Mouse (Mus musculus) forebrain, embryonic 11.5 days (tissue): ENCODE results near the gene Kazn. TPM values are rescaled to one million over a fixed set of nuclear protein-coding genes. Genes with fewer than 3 reads are reported as not detected.

Source experiments
- ATAC-seq: fragments of 200-750 bp; cut with Nextera tagmentation; replicated peaks from 2 replicates; pipeline ENCODE4 v1.8.0; 2017; ENCODE audit warnings: moderate TSS enrichment; ENCODE audit not compliant: low FRiP score
- DNase-seq: peaks from one replicate; pipeline ENCODE4 v3.0.0-alpha.2; 2017; ENCODE audit warnings: low spot score
- H3K27ac ChIP-seq: fragments of 300-500 bp; sonication (generic); 2 replicates; pipeline ENCODE4 v1.5.1; 2014; ENCODE audit warnings: low read depth, low read length
- H3K27me3 ChIP-seq: fragments of 300-500 bp; sonication (generic); 2 replicates; pipeline ENCODE4 v1.6.1; 2014; ENCODE audit warnings: mild to moderate bottlenecking, low read length, mixed read lengths; ENCODE audit not compliant: control insufficient read depth, insufficient read depth
- H3K36me3 ChIP-seq: fragments of 300-500 bp; sonication (generic); 2 replicates; pipeline ENCODE4 v1.6.1; 2014; ENCODE audit warnings: mild to moderate bottlenecking, low read length, moderate library complexity, mixed read lengths; ENCODE audit not compliant: control insufficient read depth, insufficient read depth
- H3K4me1 ChIP-seq: fragments of 300-500 bp; sonication (generic); replicated peaks from 2 replicates; pipeline ENCODE4 v1.6.1; 2014; ENCODE audit warnings: low read length, mixed read lengths; ENCODE audit not compliant: control insufficient read depth, insufficient read depth
- H3K4me2 ChIP-seq: fragments of 300-500 bp; sonication (generic); 2 replicates; pipeline ENCODE4 v1.6.1; 2014; ENCODE audit warnings: low read depth, mild to moderate bottlenecking, low read length, moderate library complexity, mixed read lengths; ENCODE audit not compliant: severe bottlenecking
- H3K4me3 ChIP-seq: fragments of 300-500 bp; sonication (generic); 2 replicates; pipeline ENCODE4 v1.5.1; 2014; ENCODE audit warnings: low read depth, low read length
- H3K9ac ChIP-seq: fragments of 300-500 bp; sonication (generic); 2 replicates; pipeline ENCODE4 v1.6.1; 2014; ENCODE audit warnings: low read length
- H3K9me3 ChIP-seq: fragments of 300-500 bp; sonication (generic); 2 replicates; pipeline ENCODE4 v1.6.1; 2016; ENCODE audit warnings: low read length, mixed read lengths; ENCODE audit not compliant: control insufficient read depth
- WGBS: fragments of 180-500 bp; shearing (Covaris S2); extraction: QIAGEN DNeasy Blood & Tissue Kit; methylation state at CpG from one replicate; pipeline ENCODE4 v1.1.7; 2014; 5-methylcytosine and 5-hydroxymethylcytosine counted together
- polyA plus RNA-seq: library from polyadenylated mRNA; unstranded; fragments of >200 nt; fragmentation: Nextera tagmentation; extraction: Ambion mirVana; gene quantifications from 2 replicates; pipeline ENCODE4 v1.2.1, GENCODE M21; 2014

The Kazn gene
- polyA plus RNA-seq, 1 experiment from 2014 or later = 18.1 TPM

DNA sequence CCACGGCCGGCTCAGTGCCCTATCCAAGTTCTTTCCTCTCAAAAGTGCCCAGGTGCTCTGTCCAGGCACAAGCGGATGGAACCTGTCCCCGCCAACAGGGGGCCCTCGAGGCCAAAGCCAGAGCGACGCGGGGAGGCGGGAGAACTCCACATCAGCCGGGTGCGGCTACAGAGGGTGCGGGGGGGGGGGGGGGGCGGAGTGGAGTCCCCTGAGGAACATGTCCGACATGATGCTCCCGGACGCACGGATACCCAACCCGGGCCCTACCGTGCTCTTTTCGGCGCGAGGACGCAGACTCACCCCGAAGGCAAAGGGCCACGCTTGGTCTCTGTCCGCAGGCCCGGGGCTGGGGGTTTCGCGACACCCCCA lies 155.5 kb downstream of the Kazn start:
- no peak overlapping the region for H3K27ac ChIP-seq
- under 1% methylated on average over 21 of the region's 29 CpGs for WGBS
- peaks cover 24% of the 10 kb centered on the region for H3K27me3 ChIP-seq

DNA sequence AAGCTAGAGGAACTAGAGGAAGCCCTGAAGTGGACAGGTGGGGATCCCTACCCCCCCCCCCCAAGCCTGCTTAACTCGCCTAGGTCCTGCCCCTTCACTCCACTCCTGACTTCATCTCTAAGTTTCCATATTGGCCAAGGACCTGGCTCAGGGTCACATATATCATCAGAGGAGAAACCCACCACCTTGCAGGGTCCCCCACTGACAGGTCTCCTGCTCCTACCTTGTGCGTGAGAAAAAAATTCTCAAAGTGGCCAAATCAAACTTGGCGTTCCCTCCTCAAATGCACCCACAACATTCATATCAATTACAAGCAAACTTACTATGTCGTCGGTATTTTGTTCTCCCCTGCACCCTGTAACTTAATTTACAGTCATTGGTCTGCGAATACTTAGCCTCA lies 156.0 kb downstream of the Kazn start:
- WGBS = 56% methylated on average over 6 of the region's 6 CpGs
- peaks cover 12% of the 10 kb centered on the region; the same call in 1 of the 2 replicates for H3K4me1 ChIP-seq
- no peaks in the 10 kb centered on the region for H3K9me3 ChIP-seq
- ATAC-seq = no peak
- H3K36me3 ChIP-seq = no peaks in the 10 kb centered on the region
- 0 out of 2 replicates have a peak overlapping the region, but pooled peaks have one; percentile 62 for H3K4me3 ChIP-seq
- H3K4me2 ChIP-seq = peak overlapping the region; percentile 99
- no peak overlapping the region for H3K9ac ChIP-seq
- H3K27me3 ChIP-seq = peaks cover 24% of the 10 kb centered on the region
- no peak for DNase-seq
- H3K27ac ChIP-seq = no peak overlapping the region

More for the DNA sequence above, 155.5 kb downstream of the Kazn start:
- H3K9ac ChIP-seq = peak overlapping the region; percentile 65
- no peaks in the 10 kb centered on the region for H3K9me3 ChIP-seq
- DNase-seq (peak; percentile 86), ATAC-seq (peak; percentile 72)
- peak overlapping the region; percentile 99 for H3K4me2 ChIP-seq
- no peaks in the 10 kb centered on the region for H3K36me3 ChIP-seq
- H3K4me3 ChIP-seq = peak overlapping the region; percentile 62
- H3K4me1 ChIP-seq = peaks cover 12% of the 10 kb centered on the region; the same call in 1 of the 2 replicates

DNA sequence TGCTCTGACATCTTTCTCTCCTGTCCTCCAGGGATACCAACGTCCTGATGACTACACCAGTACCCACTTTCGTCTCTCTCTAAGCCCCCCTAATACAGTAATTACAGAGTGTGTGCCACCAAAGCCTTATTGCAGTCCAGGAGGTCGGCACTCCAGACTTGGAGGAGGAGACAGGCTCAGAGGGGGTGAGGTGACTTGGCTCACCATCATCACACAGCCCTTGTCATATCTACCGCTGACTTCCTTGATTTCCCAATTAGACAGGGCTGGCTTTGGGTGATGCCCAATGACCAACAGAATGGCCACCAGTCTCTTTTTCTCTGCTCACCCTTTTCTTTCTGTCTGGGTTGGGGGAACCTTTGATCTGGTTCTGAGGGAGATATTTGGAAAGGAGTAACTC lies 156.5 kb downstream of the Kazn start:
- no peaks in the 10 kb centered on the region for H3K9me3 ChIP-seq
- whole genome bisulfite sequencing = 84% methylated on average over 4 of the region's 4 CpGs
- H3K4me1 ChIP-seq = peaks cover 12% of the 10 kb centered on the region; the same call in 1 of the 2 replicates
- no peak overlapping the region for H3K9ac ChIP-seq
- ATAC-seq = no peak
- peaks cover 24% of the 10 kb centered on the region for H3K27me3 ChIP-seq
- no peak for DNase-seq
- no peak overlapping the region for H3K4me3 ChIP-seq
- H3K36me3 ChIP-seq = no peaks in the 10 kb centered on the region
- no peak overlapping the region for H3K4me2 ChIP-seq
- H3K27ac ChIP-seq = no peak overlapping the region

DNA sequence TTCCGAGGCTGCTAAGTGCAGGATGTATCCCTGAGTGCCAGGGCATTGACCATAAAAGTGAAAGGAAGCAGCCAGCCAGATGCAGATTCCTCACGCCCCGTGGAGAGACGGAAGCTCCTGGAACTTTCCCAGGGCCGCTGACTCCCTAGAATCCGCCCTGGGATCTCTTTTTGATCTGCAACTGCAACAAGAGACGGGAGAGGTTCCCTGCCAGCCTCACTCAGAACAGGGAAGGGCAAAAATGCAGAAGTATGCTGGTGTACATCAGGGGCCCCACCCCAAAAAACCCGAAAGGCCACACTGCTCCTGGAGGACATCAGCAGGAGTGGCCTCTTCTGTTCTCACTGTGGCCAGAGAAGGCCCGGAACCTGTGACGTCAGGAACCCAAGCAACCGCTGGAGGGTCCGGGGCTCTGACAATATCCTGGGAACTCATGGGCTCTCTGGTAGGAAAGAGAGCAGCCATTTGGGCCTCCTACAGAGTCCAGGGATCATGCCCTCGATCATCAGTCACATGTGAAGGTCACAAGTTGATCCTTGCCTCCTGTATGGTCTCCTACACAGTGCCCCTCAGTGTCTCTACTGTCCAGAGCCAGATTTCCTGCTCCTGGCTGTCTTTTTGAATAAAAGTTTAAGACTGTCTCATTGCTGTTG lies 157.4 kb downstream of the Kazn start:
- Histone ChIP-seq H3K27me3 (peaks cover 24% of the 10 kb centered on the region), H3K27ac (no peak overlapping the region)

DNA sequence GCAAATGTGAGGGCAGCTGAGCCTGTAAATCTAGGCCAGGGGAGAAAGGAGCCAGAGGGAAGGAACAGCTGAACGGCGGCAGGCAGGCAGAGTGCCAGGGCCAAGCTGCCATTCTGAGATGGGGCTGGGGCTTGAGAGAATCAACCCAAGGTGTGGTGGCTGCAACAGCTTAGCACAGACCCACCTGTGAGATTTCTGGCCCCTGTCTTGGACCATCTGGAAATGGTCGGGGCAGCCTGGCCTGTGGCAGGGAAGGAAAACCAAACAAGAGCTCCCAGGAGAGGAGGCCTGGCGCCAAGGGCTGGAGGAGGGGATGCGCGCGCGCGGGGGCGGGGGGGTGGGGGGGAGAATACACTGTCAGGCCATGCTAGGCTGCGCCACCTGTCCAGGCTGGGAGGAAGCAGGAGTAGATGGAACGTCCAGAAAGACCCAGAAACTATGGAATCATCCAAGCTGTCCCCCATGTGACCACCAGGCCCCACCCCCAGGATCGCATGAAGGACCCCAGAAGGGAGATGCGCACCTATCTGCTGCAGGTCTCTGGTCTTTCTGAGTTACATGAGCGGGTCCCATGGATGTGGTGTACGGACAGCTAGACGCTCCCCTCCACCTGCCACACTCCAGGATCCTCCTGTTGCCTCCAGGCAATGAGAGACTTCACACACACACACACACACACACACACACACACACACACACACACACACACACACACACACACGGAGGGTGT lies 158.1 kb downstream of the Kazn start:
- H3K27ac ChIP-seq = no peak overlapping the region
- no peaks in the 10 kb centered on the region for H3K9me3 ChIP-seq
- H3K27me3 ChIP-seq = peaks cover 21% of the 10 kb centered on the region
- H3K9ac ChIP-seq = no peak overlapping the region
- no peak overlapping the region for H3K4me3 ChIP-seq
- H3K36me3 ChIP-seq = no peaks in the 10 kb centered on the region
- DNase-seq (no peak), ATAC-seq (no peak)
- H3K4me2 ChIP-seq = no peak overlapping the region
- 61% methylated on average over 18 of the region's 18 CpGs for WGBS
- peaks cover 12% of the 10 kb centered on the region; the same call in 1 of the 2 replicates for H3K4me1 ChIP-seq

More for the DNA sequence above, 157.4 kb downstream of the Kazn start:
- DNase-seq = no peak
- ATAC-seq = no peak
- H3K9ac ChIP-seq = no peak overlapping the region
- H3K9me3 ChIP-seq = no peaks in the 10 kb centered on the region
- H3K36me3 ChIP-seq = no peaks in the 10 kb centered on the region
- H3K4me1 ChIP-seq = peaks cover 12% of the 10 kb centered on the region; the same call in 1 of the 2 replicates
- no peak overlapping the region for H3K4me3 ChIP-seq
- H3K4me2 ChIP-seq = no peak overlapping the region
- WGBS = 73% methylated on average over 13 of the region's 13 CpGs

DNA sequence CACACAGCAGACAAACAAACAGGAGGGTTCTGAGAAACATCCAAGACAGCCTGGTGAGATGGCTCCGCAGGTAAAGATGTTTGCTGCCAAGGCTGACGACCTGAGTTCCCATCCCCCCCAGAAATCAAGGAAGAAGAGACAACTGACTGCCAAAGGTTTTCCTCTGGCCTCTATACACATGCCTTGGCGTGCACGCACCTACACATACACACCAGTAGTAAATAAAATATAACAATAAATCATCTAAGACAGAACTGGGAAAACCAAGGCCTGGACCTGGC lies 158.8 kb downstream of the Kazn start:
- Histone ChIP-seq H3K9ac (no peak overlapping the region), H3K36me3 (no peaks in the 10 kb centered on the region), H3K27me3 (peaks cover 19% of the 10 kb centered on the region), H3K4me3 (no peak overlapping the region), H3K4me2 (no peak overlapping the region), H3K27ac (no peak overlapping the region), H3K9me3 (no peaks in the 10 kb centered on the region), H3K4me1 (peaks cover 12% of the 10 kb centered on the region; the same call in 1 of the 2 replicates)
- DNase-seq = no peak
- no peak for ATAC-seq
- WGBS = 81% methylated on average over 4 of the region's 4 CpGs

DNA sequence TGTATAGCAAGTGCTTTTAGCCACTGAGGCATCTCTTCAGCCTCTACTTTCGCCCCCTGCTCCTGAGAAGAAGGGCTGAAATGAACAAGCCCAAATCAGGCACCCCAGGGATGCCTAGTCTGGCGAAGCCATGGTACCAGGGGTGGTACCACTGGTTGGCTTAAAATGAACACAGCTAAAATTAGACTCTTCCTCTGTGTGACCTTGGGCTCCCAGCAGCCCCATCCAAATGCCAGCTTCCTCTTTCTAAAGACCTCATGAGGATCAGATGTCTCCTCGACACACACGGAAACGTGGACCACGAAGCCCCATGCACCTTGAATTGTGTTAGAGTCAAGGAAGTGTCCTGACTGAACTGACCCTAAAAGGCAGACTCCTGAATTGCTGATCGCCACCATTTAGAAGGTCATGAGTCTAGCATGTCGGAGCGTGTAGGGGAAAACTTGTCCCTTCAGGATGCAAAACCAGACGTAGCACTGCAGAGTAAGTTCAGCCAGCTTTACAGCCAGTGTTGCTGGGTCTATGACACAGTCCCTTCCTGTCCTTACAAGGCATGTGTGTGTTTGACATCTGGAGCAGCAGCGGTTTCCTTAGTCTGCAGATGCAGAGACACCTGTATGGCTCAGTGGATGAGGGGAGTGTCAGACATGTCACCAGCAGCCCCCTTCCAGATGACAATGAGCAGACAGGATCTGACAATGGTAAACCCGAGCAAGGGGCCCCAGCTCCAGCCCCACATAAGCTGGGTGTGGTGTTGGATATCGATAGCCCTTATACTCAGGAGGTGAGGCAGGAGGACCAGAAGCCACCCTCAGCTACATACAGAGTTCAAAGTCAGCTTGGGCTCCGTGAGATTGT lies 159.3 kb downstream of the Kazn start:
- H3K27me3 ChIP-seq = peaks cover 16% of the 10 kb centered on the region
- DNase-seq = no peak
- H3K36me3 ChIP-seq = no peaks in the 10 kb centered on the region
- no peak overlapping the region for H3K4me3 ChIP-seq
- H3K4me2 ChIP-seq = no peak overlapping the region
- H3K9ac ChIP-seq = no peak overlapping the region
- no peak for ATAC-seq
- no peak overlapping the region for H3K27ac ChIP-seq
- H3K9me3 ChIP-seq = no peaks in the 10 kb centered on the region
- peaks cover 15% of the 10 kb centered on the region; the same call in 1 of the 2 replicates for H3K4me1 ChIP-seq
- WGBS = 81% methylated on average over 14 of the region's 14 CpGs

DNA sequence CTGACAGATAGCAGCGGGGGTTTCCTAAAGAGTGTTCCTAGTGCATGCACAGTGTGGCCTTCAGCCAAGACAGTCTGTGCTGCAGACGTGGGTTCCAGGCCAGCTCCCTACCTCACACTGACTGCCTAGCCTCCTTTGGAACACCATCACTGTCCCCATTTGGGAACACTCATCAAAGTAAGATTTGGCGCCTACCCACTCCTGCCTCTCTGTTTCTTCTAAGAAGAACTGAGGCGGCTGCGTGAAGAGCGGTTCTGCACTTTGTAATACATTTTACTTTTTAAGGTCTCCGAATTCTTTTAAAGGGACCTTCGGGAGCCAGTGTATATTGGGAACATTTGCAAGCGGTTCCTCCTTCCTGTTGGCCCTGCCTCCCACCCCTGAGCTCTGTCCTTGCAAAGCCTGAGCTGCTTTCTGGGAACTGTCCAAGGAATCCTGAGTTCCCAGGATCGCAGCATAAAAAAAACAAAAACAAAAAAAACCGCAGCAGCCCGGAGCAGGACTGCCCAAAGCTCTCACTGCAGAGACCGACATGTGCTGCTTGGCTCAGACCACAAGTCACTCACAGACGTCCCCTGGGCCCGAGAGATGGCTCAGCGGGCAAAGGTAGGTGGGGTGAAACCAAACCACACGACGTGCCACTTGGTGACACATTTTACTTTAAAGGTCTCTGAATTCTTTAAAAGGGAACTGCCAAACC lies 161.5 kb downstream of the Kazn start:
- no peaks in the 10 kb centered on the region for H3K36me3 ChIP-seq
- 0 out of 2 replicates have a peak, but pooled peaks cover 6% of the 10 kb centered on the region for H3K4me1 ChIP-seq
- no peaks in the 10 kb centered on the region for H3K9me3 ChIP-seq
- DNase-seq (no peak), ATAC-seq (no peak)
- H3K4me2 ChIP-seq = no peak overlapping the region
- no peak overlapping the region for H3K4me3 ChIP-seq
- H3K9ac ChIP-seq = no peak overlapping the region
- WGBS = 53% methylated on average over 18 of the region's 18 CpGs
- H3K27me3 ChIP-seq = peaks cover 3% of the 10 kb centered on the region; the same call in 1 of the 2 replicates
- H3K27ac ChIP-seq = no peak overlapping the region
